Mouse (Mus musculus) embryonic facial prominence, embryonic 15.5 days (tissue): ENCODE data around the gene Tas1r2. TPM values are rescaled to one million over a fixed set of nuclear protein-coding genes. Genes with fewer than 3 reads are reported as not detected.

Experiments
- ATAC-seq: fragments of 200-750 bp; cut with Nextera tagmentation; 2 replicates; pipeline ENCODE4 v1.8.0; 2017; ENCODE audit warnings: low read depth, moderate TSS enrichment; ENCODE audit not compliant: insufficient number of reproducible peaks, low FRiP score, low TSS enrichment
- H3K27ac ChIP-seq: fragments of 300-500 bp; sonication (generic); replicated peaks from 2 replicates; pipeline ENCODE4 v1.5.1; 2015; ENCODE audit warnings: mild to moderate bottlenecking, inconsistent platforms
- H3K27me3 ChIP-seq: fragments of 300-500 bp; sonication (generic); 2 replicates; pipeline ENCODE4 v1.6.1; 2015; ENCODE audit warnings: inconsistent platforms
- H3K36me3 ChIP-seq: fragments of 300-500 bp; sonication (generic); 2 replicates; pipeline ENCODE4 v1.6.1; 2015; ENCODE audit warnings: mild to moderate bottlenecking, inconsistent platforms
- H3K4me1 ChIP-seq: fragments of 300-500 bp; sonication (generic); 2 replicates; pipeline ENCODE4 v1.6.1; 2015; ENCODE audit warnings: inconsistent platforms
- H3K4me2 ChIP-seq: fragments of 300-500 bp; sonication (generic); replicated peaks from 2 replicates; pipeline ENCODE4 v1.6.1; 2015; ENCODE audit warnings: mild to moderate bottlenecking, inconsistent platforms
- H3K4me3 ChIP-seq: fragments of 300-500 bp; sonication (generic); replicated peaks from 2 replicates; pipeline ENCODE4 v1.5.1; 2015; ENCODE audit warnings: mild to moderate bottlenecking, inconsistent platforms
- H3K9ac ChIP-seq: fragments of 300-500 bp; sonication (generic); 2 replicates; pipeline ENCODE4 v1.6.1; 2015; ENCODE audit warnings: inconsistent platforms
- H3K9me3 ChIP-seq: fragments of 300-500 bp; sonication (generic); replicated peaks from 2 replicates; pipeline ENCODE4 v1.6.1; 2016; ENCODE audit warnings: inconsistent platforms
- whole genome bisulfite sequencing: fragments of 180-500 bp; shearing (Covaris S2); methylation state at CpG from one replicate; pipeline ENCODE4 v1.1.7; 2015; 5-methylcytosine and 5-hydroxymethylcytosine counted together
- microRNA-seq: library from miRNA; unstranded; fragments of <30 nt; microRNA quantifications from one replicate; pipeline ENCODE4, GENCODE M21; 2016; ENCODE audit warnings: borderline number of aligned reads
- polyA plus RNA-seq: library from polyadenylated mRNA; unstranded; fragments of >200 nt; fragmentation: Nextera tagmentation; extraction: Ambion mirVana; gene quantifications from 2 replicates; pipeline ENCODE4 v1.2.1, GENCODE M21; 2015

Gene Tas1r2
- polyA plus RNA-seq, 1 experiment from 2014 or later: 0.07 TPM

GRCm38 (mm10) chr4:139703468-139703867 lies 50.1 kb downstream of the Tas1r2 start:
- Histone ChIP-seq H3K9me3 (no peaks in the 10 kb centered on the region), H3K9ac (no peak overlapping the region), H3K4me1 (no peaks in the 10 kb centered on the region), H3K36me3 (no peaks in the 10 kb centered on the region), H3K27ac (no peak overlapping the region), H3K4me2 (no peak overlapping the region), H3K4me3 (no peak overlapping the region), H3K27me3 (no peaks in the 10 kb centered on the region)
- ATAC-seq: no peak
- WGBS: 84% methylated on average over 11 of the region's 11 CpGs

GRCm38 (mm10) chr4:139705986-139706385 lies 52.6 kb downstream of the Tas1r2 start:
- Histone ChIP-seq H3K36me3 (no peaks in the 10 kb centered on the region), H3K27ac (no peak overlapping the region), H3K4me2 (no peak overlapping the region), H3K4me1 (no peaks in the 10 kb centered on the region), H3K27me3 (no peaks in the 10 kb centered on the region), H3K9ac (no peak overlapping the region), H3K4me3 (no peak overlapping the region), H3K9me3 (no peaks in the 10 kb centered on the region)
- no peak for ATAC-seq
- 70% methylated on average over 5 of the region's 5 CpGs for WGBS

GRCm38 (mm10) chr4:139710467-139711334 lies 57.4 kb downstream of the Tas1r2 start:
- Histone ChIP-seq H3K4me2 (no peak overlapping the region), H3K27ac (no peak overlapping the region), H3K9ac (no peak overlapping the region), H3K4me3 (no peak overlapping the region), H3K27me3 (no peaks in the 10 kb centered on the region; the same call in 1 of the 2 replicates), H3K36me3 (no peaks in the 10 kb centered on the region), H3K9me3 (no peaks in the 10 kb centered on the region), H3K4me1 (peaks cover 6% of the 10 kb centered on the region)
- 39% methylated on average over 25 of the region's 25 CpGs for WGBS
- ATAC-seq: no peak

DNA sequence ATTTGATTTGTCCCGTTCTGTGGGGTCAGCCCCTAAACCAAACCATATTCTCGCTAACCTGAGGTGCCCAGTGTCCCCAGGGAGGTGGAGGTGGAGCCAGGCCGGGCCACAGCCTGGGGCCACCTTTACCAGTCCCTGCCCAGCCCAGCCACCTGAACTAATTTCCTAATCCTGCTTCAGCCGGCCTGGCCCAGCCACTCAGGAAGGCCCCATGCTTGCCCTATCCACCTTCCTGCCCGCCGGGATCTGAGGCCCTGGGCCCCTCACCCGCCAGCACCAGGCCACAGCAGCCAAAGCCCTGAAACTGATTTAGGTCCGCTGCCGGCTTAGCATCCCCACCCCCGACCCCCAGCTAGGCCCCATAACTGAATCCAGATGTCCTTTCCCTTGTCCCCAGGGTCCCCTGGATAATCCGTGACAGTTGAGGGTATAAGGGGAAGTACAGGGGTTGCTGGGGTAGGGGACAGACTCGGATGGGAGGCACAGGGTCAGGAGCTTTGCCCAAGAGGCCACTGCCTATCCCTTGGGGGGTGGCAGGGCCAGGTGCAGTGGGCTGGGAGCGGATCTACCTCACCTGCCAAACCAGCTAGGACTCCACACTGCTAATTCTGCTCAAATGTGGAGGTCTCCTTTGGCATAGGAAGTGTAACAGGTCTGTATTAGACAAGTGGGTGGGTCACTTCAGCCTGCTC lies 62.0 kb downstream of the Tas1r2 start:
- 15% methylated on average over 13 of the region's 13 CpGs for WGBS
- Histone ChIP-seq H3K9me3 (no peaks in the 10 kb centered on the region), H3K27ac (no peak overlapping the region), H3K4me1 (peaks cover 6% of the 10 kb centered on the region), H3K9ac (no peak overlapping the region), H3K27me3 (no peaks in the 10 kb centered on the region; the same call in 1 of the 2 replicates), H3K4me3 (no peak overlapping the region), H3K4me2 (no peak overlapping the region), H3K36me3 (no peaks in the 10 kb centered on the region)
- ATAC-seq: no peak

- Histone ChIP-seq H3K4me2 (no peak overlapping the region), H3K9me3 (no peaks in the 10 kb centered on the region), H3K27me3 (no peaks in the 10 kb centered on the region; the same call in 1 of the 2 replicates), H3K9ac (no peak overlapping the region), H3K36me3 (no peaks in the 10 kb centered on the region), H3K27ac (no peak overlapping the region), H3K4me3 (no peak overlapping the region), H3K4me1 (peaks cover 6% of the 10 kb centered on the region)
- ATAC-seq: no peak; the same call in 1 of the 2 replicates
- WGBS: 76% methylated on average over 10 of the region's 10 CpGs
Observed at GRCm38 (mm10) chr4:139716477-139717169, 63.3 kb downstream of the Tas1r2 start.

- H3K4me2 ChIP-seq: no peak overlapping the region
- H3K9ac ChIP-seq: no peak overlapping the region
- H3K27me3 ChIP-seq: 0 out of 2 replicates have a peak, but pooled peaks cover under 1% of the 10 kb centered on the region
- H3K9me3 ChIP-seq: no peaks in the 10 kb centered on the region
- no peak overlapping the region for H3K4me3 ChIP-seq
- H3K4me1 ChIP-seq: peaks cover 6% of the 10 kb centered on the region
- ATAC-seq: no peak
- H3K36me3 ChIP-seq: no peaks in the 10 kb centered on the region
- H3K27ac ChIP-seq: no peak overlapping the region
- WGBS: 80% methylated on average over 5 of the region's 5 CpGs
Observed at GRCm38 (mm10) chr4:139718978-139719377, 65.6 kb downstream of the Tas1r2 start.

Small RNA genes within 50 kb of the gene (microRNA-seq; reads per million reads assigned to microRNA genes)
- gene Mir7020: not detected

Other genes starting within 250 kb of the Tas1r2 start
- 5.1 and 5.8 TPM in 2 replicates for gene Iffo2, start 123.0 kb upstream of the Tas1r2 start, polyA plus RNA-seq
- not detected in 2 replicates for gene Gm21969, start 50.4 kb upstream of the Tas1r2 start, polyA plus RNA-seq
- gene Aldh4a1, start 30.7 kb upstream of the Tas1r2 start, polyA plus RNA-seq: 37.1 and 37.7 TPM in 2 replicates
- gene Pax7, start 180.0 kb downstream of the Tas1r2 start, polyA plus RNA-seq: 1.7 and 2.6 TPM in 2 replicates